In the genomic region with DNA sequence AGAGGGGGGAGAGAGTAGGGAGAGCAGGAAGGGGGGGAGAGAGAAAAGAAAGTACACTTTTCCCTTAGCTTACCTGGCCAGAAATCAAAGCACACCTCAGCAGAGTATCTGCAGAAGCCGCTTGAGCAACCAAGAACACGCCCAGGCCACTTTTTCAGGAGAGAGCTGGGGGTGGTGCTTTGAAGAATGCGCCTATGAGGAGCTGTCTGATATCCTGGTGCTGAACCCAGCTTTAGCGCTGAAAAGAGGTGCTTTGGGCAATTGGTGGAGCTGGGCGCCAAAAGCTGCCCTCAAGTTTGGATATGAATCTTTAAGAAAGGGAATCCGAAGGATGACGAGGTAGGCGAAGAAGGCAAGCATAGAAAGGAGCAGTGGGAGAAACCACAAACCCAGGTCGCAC, we compare ENCODE assay signal across 11 mouse cellular contexts.
DNase-seq lines count a peak whose midpoint lies in the region.
"Had no signal": no experiment of that assay in that cellular context is flagged by ENCODE, and none has a peak within 500 bp of the region (broad histone marks: within the 10 kb centered on the region; RNA-seq: fewer than 3 reads in every experiment).

No protein-coding gene starts in this region.

- DNase-seq in kidney, postnatal 14 days: peak; percentile 1
- no peak for DNase-seq in kidney, adult 18-20 months
- DNase-seq in testis, postnatal 10 days (ENCODE audit: low spot score): peak; percentile 61
- no peak for DNase-seq in testis, postnatal 14 days (ENCODE audit: low spot score)
- DNase-seq in embryo, embryonic 11.5 days (ENCODE audit: low read depth, low spot score): peak; percentile 2
- DNase-seq in cerebellum, postnatal 36 days: no peak
- DNase-seq in thymus, postnatal 36 days: no peak
- DNase-seq: cerebellum, adult 8-10 months; gastrocnemius, postnatal 25 days; lung, adult 2 months; thymus, postnatal 14 days had no signal

Comparison
In these comparisons a context has a peak if more than half of its experiments do, and no peak if none do; other contexts are left out.
1. DNase-seq: peak in kidney, postnatal 14 days (single experiment), testis, postnatal 10 days (single experiment) and embryo, embryonic 11.5 days (single experiment); none in kidney, adult 18-20 months (single experiment), testis, postnatal 14 days (single experiment), cerebellum, postnatal 36 days (0 of 2) and thymus, postnatal 36 days (0 of 2).